Mouse (Mus musculus) cortical plate, adult 2 months (tissue): ENCODE data around the gene Aknad1.

Source experiments
- CTCF ChIP-seq: fragments of 200-500 bp; IDR thresholded peaks from 2 replicates; pipeline ENCODE4 v1.5.1; 2011; ENCODE audit warnings: mild to moderate bottlenecking, control low read depth, low read length; ENCODE audit not compliant: insufficient read depth; ENCODE audit errors: extremely low read depth
- POLR2A ChIP-seq: fragments of 200-500 bp; IDR thresholded peaks from 2 replicates; pipeline ENCODE4 v1.6.1; 2011; ENCODE audit warnings: mild to moderate bottlenecking, low read length, control low read depth; ENCODE audit not compliant: insufficient read depth; ENCODE audit errors: extremely low read depth

DNA sequence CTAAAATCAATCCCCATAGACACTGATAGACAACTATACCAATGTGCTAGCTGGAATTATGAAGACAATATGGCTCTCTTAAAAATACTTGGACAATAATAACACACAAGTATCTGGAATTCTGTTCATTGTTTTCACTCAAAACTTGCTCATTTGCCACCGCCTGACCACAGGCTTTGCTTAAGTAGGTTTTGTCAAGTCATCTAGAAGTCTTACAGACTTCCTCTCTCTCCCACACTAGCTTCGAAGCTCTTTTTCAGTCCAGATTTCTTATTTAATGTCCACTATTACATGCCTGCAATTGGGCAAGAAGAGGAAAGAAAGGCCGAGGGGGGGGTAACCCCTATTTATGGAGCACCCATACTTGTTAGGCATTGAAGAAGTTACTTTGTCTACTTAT, 11.7 kb upstream of the Aknad1 start:
- no peak for TF ChIP-seq CTCF
- no peak for TF ChIP-seq POLR2A
